Mouse (Mus musculus) neural tube, embryonic 13.5 days (tissue): ENCODE measurements around the gene Itga1. TPM values are rescaled to one million over a fixed set of nuclear protein-coding genes. Genes with fewer than 3 reads are reported as not detected.
A peak's percentile ranks its signal among the peaks of the same experiment; 100 is the strongest.

Source experiments
- ATAC-seq: fragments of 200-750 bp; cut with Nextera tagmentation; 2 replicates; pipeline ENCODE4 v1.8.0; 2017; ENCODE audit warnings: low read depth, mild to moderate bottlenecking, moderate TSS enrichment, moderate library complexity
- H3K27ac ChIP-seq: fragments of 300-500 bp; sonication (generic); replicated peaks from 2 replicates; pipeline ENCODE4 v1.5.1; 2015; ENCODE audit warnings: moderate library complexity, mild to moderate bottlenecking, inconsistent platforms
- H3K27me3 ChIP-seq: fragments of 300-500 bp; sonication (generic); 2 replicates; pipeline ENCODE4 v1.6.1; 2015; ENCODE audit warnings: mild to moderate bottlenecking, inconsistent platforms
- H3K36me3 ChIP-seq: fragments of 300-500 bp; sonication (generic); 2 replicates; pipeline ENCODE4 v1.6.1; 2015; ENCODE audit warnings: mild to moderate bottlenecking, inconsistent platforms
- H3K4me1 ChIP-seq: fragments of 300-500 bp; sonication (generic); replicated peaks from 2 replicates; pipeline ENCODE4 v1.6.1; 2015; ENCODE audit warnings: inconsistent platforms
- H3K4me2 ChIP-seq: fragments of 300-500 bp; sonication (generic); 2 replicates; pipeline ENCODE4 v1.6.1; 2015; ENCODE audit warnings: inconsistent platforms, mild to moderate bottlenecking, moderate library complexity
- H3K4me3 ChIP-seq: fragments of 300-500 bp; sonication (generic); 2 replicates; pipeline ENCODE4 v1.5.1; 2015; ENCODE audit warnings: mild to moderate bottlenecking, inconsistent platforms
- H3K9ac ChIP-seq: fragments of 300-500 bp; sonication (generic); 2 replicates; pipeline ENCODE4 v1.6.1; 2015; ENCODE audit warnings: moderate library complexity, mild to moderate bottlenecking, inconsistent platforms
- H3K9me3 ChIP-seq: fragments of 300-500 bp; sonication (generic); 2 replicates; pipeline ENCODE4 v1.6.1; 2016; ENCODE audit warnings: inconsistent platforms
- WGBS: fragments of 180-500 bp; shearing (Covaris S2); methylation state at CpG from one replicate; pipeline ENCODE4 v1.1.7; 2015; 5-methylcytosine and 5-hydroxymethylcytosine counted together
- polyA plus RNA-seq: library from polyadenylated mRNA; unstranded; fragments of >200 nt; fragmentation: Nextera tagmentation; extraction: Ambion mirVana; gene quantifications from 2 replicates; pipeline ENCODE4 v1.2.1, GENCODE M21; 2015

Gene Itga1
- polyA plus RNA-seq, 1 experiment from 2014 or later, result 8.4 TPM

DNA sequence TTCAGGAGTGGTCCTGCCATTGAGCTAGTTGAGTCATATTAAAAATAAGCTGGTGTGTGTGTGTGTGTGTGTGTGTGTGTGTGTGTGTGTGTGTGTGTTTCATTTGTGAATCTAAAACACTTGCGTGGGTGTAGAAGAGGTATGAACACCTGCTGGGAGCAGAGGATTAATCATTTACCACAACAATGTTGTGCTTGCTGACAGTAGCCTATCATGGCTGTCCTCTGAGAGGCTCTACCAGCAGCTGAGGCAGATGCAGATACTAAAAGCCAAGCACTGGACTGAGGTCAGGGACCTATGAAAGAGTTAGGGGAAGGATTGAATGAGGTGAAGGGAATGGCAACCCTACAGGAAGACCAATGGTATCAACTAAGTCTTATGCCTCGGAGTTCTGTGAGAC, 68.6 kb downstream of the Itga1 start:
- Histone ChIP-seq H3K27ac (no peak overlapping the region), H3K36me3 (no peaks in the 10 kb centered on the region), H3K4me2 (no peak overlapping the region), H3K27me3 (no peaks in the 10 kb centered on the region), H3K9me3 (no peaks in the 10 kb centered on the region), H3K9ac (no peak overlapping the region), H3K4me1 (no peaks in the 10 kb centered on the region), H3K4me3 (no peak overlapping the region)
- no peak for ATAC-seq
- 80% methylated on average over 2 of the region's 2 CpGs for WGBS

DNA sequence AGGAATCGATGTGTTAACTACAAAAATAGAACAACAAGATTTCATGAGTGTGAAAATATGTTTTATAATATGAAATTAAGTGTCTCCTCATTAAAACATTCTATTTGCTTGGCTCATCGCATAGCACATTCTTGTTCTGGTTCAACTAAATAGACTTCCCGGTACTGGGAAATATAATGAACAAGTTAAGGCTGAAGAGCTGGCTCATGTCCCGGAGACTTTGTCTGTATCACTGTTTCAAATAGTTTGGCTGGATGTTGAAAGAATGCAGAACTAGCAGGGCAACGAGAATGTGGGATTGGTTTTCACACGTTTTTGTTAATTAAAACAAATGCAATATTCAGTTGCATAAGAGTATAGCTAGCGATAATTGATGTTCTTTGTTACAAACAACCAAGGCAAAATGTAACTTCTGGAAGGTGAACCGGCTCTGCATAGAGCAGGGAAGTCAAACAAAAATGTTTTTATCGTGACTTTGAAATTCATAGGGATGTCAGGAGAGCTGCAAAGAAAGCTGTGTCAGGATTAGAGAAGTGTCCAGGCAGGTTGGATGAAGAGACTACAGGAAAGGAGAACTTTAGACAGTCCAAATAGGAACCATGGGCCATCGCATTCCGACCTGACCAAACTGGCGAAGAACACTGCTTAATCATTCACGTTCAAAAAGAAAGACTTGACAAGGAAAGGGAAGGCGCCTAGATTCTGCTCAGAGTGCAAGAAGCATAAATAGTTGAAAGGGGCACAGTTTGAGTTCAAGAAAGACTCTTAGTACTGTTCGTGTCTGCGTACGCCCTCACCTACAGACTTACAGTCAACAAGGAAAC, 70.4 kb downstream of the Itga1 start:
- Histone ChIP-seq H3K9me3 (no peaks in the 10 kb centered on the region), H3K4me3 (no peak overlapping the region), H3K9ac (no peak overlapping the region), H3K4me1 (no peaks in the 10 kb centered on the region), H3K27ac (no peak overlapping the region), H3K4me2 (no peak overlapping the region), H3K27me3 (no peaks in the 10 kb centered on the region), H3K36me3 (no peaks in the 10 kb centered on the region)
- whole genome bisulfite sequencing, result 85% methylated on average over 17 of the region's 17 CpGs
- no peak for ATAC-seq

DNA sequence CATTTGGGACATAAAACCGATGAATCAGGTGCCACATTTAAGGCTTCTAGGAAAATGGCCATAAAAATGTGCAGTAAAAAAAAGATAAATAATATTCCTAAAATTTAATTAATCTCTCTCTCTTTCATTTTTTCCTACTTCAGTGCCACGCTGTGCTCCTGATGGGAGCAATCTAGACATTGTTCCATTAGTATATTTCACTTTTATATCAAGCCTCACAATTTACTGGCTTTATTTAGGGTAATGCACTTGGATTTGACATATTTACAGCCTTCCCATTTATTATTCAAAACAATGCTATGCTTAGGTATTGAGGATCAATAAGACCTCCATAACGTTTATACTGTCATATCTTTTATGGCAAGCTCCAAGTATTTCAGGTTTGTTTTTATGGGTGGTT, 76.4 kb downstream of the Itga1 start:
- 56% methylated on average over 3 of the region's 3 CpGs for WGBS
- ATAC-seq, result peak; percentile 67
- Histone ChIP-seq H3K9ac (no peak overlapping the region), H3K27ac (no peak overlapping the region), H3K9me3 (no peaks in the 10 kb centered on the region), H3K36me3 (no peaks in the 10 kb centered on the region), H3K27me3 (no peaks in the 10 kb centered on the region), H3K4me2 (no peak overlapping the region), H3K4me3 (no peak overlapping the region), H3K4me1 (peaks cover 10% of the 10 kb centered on the region)

DNA sequence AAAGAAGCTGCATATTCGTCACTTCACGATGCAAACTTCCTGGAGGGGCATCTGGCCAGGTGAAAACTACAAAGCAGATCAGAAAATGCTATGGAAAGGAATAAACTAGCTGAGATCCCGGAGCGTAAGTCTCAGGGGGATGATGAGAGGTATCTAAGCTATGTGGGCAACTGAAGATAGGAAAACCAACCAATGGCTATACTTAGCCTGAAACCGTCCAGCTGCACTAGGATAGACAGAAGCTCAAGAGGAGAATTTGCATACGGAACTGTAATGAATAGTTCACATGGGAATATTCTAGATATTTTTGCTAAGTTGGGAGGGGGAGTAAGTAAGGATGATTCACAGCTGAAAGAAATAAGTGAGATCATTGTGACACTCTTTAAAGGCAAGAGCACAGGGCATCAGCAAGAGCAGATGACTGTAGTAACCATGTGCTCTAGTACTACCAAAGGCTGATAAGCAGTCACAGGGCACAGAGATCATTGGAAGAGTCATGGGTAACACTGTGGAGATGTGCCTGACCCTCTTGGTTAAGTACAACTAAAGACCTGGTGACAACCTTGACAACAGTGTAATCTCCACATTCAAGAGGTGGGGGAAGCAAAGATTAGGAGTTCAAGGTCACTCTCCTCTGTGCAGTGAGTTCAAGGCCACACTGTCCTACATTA, 79.5 kb downstream of the Itga1 start:
- Histone ChIP-seq H3K36me3 (no peaks in the 10 kb centered on the region), H3K4me3 (no peak overlapping the region), H3K27me3 (no peaks in the 10 kb centered on the region), H3K4me1 (peaks cover 10% of the 10 kb centered on the region), H3K9me3 (no peaks in the 10 kb centered on the region), H3K27ac (no peak overlapping the region), H3K4me2 (no peak overlapping the region), H3K9ac (no peak overlapping the region)
- 84% methylated on average over 6 of the region's 6 CpGs for WGBS
- no peak for ATAC-seq

DNA sequence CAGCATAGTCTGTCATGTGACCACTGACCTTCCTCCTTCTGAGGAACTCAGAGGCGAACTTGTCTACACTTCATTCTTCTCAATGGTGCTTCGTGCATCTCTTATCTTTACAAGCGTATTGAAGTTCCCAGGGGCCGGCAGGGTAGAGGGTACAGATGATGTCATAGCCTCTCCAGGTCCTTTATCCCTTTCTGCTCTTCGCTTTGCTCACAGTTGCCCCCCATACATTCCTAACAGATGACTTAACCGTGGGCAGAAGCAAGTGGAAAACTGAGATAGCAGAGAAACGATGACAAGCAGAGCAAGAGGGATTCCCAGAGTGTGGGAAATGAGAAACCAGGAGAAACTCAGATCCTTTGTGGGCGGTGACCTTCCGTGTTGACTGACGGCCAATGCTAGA, 80.4 kb downstream of the Itga1 start:
- no peaks in the 10 kb centered on the region for H3K27me3 ChIP-seq
- no peak for ATAC-seq
- no peak overlapping the region for H3K27ac ChIP-seq
- 84% methylated on average over 10 of the region's 10 CpGs for WGBS
- H3K9me3 ChIP-seq, result no peaks in the 10 kb centered on the region
- peaks cover 10% of the 10 kb centered on the region for H3K4me1 ChIP-seq
- no peak overlapping the region for H3K9ac ChIP-seq
- H3K4me2 ChIP-seq, result no peak overlapping the region
- H3K36me3 ChIP-seq, result no peaks in the 10 kb centered on the region
- H3K4me3 ChIP-seq, result no peak overlapping the region

DNA sequence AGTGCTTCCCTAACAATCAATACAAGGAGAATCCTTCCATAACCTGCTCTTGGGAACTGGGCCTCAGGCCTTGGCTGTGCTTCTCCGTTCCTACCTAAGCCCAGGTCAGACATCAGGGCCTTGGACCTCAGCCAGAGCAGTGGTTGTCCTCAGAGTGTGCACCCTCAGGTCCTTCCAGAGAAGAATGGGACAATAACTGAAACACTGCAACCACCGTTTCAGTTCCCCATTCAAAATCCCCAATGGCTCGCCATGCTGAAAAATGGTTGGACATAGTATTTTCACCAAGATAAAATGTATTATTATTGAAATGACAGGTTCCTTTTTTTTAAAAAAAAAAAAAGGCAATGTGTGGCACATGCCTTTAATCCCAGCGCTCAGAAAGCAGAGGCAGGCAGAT, 81.0 kb downstream of the Itga1 start:
- Histone ChIP-seq H3K4me3 (no peak overlapping the region), H3K27me3 (no peaks in the 10 kb centered on the region), H3K4me1 (peaks cover 10% of the 10 kb centered on the region), H3K4me2 (no peak overlapping the region), H3K9me3 (no peaks in the 10 kb centered on the region), H3K9ac (no peak overlapping the region), H3K36me3 (no peaks in the 10 kb centered on the region), H3K27ac (no peak overlapping the region)
- ATAC-seq, result no peak
- WGBS, result 89% methylated on average over 4 of the region's 4 CpGs

DNA sequence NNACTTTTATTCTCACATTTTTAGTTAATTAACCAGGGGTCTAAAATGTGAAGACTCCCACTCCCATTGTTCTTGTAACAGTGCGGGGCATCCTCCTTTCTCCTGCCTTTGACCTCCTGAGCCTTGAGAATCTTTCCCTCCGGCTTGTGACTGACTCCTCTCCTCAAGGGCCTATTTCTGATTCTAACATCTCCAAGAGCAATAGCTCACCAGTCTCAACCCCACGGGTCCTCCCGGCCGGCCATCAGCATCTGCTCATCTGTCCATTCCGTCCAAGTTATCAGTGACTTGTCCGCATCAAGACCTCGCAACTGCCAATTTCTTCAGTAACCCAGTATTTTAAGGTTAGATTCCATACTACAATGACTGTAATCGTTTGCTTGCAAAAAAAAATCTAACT, 84.2 kb downstream of the Itga1 start:
- no peak overlapping the region for H3K4me3 ChIP-seq
- 88% methylated on average over 9 of the region's 9 CpGs for WGBS
- no peak for ATAC-seq

DNA sequence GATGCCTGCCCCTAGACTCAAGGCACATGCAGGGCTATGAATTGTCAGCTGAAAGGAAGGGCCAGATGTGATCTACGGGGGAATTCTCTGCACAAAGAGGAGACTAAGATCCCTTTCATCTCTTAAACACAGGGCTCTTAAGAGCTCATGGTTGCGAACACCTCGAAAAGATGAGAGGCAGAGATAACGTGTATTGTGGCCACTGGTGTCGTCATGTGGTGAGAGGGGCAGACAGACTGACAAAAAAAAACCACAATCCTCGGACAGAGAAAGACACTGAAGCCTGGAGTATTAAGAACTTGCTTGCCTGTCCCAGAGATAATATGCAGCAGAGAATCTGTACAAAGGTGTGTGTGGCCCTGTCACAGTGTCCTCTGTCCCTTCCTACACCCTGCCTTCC, 90.2 kb downstream of the Itga1 start:
- H3K4me2 ChIP-seq, result no peak overlapping the region
- H3K4me3 ChIP-seq, result no peak overlapping the region
- no peaks in the 10 kb centered on the region for H3K27me3 ChIP-seq
- peaks cover 4% of the 10 kb centered on the region; the same call in 1 of the 2 replicates for H3K4me1 ChIP-seq
- H3K9ac ChIP-seq, result no peak overlapping the region
- ATAC-seq, result no peak
- H3K27ac ChIP-seq, result no peak overlapping the region
- H3K9me3 ChIP-seq, result no peaks in the 10 kb centered on the region
- WGBS, result 61% methylated on average over 6 of the region's 6 CpGs
- H3K36me3 ChIP-seq, result no peaks in the 10 kb centered on the region

More for the DNA sequence above, 84.2 kb downstream of the Itga1 start:
- H3K9ac ChIP-seq, result no peak overlapping the region
- H3K27me3 ChIP-seq, result no peaks in the 10 kb centered on the region
- H3K9me3 ChIP-seq, result no peaks in the 10 kb centered on the region
- H3K4me2 ChIP-seq, result no peak overlapping the region
- H3K36me3 ChIP-seq, result no peaks in the 10 kb centered on the region
- H3K4me1 ChIP-seq, result no peaks in the 10 kb centered on the region
- H3K27ac ChIP-seq, result no peak overlapping the region

DNA sequence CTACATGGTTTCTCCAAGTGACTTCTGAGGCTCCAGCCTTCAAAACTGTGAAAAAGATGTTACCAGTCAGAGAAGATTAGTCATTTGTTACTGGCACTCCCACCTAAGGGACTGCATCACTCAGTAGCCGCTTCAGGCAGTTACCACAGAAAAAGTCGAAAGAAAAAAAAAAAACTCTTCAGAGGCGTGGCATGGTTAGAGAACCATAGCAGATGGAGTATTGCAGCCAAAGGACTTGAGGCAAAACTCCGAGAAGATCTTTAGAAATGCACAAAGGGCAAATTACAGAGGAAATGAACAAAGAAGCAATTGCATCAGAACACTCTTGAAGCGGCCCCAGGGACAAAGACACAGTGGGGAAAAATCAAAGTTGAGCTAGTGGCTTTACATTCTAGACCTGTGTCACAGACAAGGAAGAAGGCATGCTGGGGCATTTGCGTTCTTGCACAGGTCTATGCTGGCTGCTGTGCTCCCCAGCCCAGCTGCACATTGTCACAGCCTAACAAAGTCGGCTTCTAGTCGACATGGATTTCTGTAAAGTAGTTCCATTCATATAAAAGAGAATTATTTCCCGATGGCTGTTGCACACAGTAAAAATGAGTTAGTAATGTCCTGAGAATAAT, 95.4 kb downstream of the Itga1 start:
- no peak overlapping the region for H3K4me3 ChIP-seq
- no peaks in the 10 kb centered on the region for H3K36me3 ChIP-seq
- no peak overlapping the region for H3K9ac ChIP-seq
- H3K27ac ChIP-seq, result no peak overlapping the region
- no peak for ATAC-seq
- H3K27me3 ChIP-seq, result no peaks in the 10 kb centered on the region
- 30% methylated on average over 9 of the region's 9 CpGs for WGBS
- no peak overlapping the region for H3K4me2 ChIP-seq
- no peaks in the 10 kb centered on the region for H3K9me3 ChIP-seq
- H3K4me1 ChIP-seq, result peaks cover 11% of the 10 kb centered on the region; the same call in 1 of the 2 replicates

DNA sequence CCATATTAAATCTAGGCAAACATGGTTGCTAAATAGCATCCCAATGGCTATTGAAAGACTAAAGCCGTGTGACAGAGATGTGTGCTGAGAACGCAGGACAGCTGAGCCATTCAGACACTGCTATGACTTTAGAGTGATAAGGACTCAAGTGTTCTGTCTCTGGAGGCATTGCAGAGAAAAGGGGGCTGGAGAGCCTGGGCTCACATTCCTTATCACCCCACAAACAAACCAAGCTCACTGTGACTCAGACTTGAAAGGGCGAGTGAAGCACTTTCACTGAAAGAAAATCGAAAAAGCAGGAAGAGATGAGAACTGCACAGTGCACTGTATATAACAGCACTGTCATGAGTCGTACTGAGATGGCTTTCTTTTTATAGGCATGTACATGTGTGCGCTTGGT, 96.4 kb downstream of the Itga1 start:
- Histone ChIP-seq H3K36me3 (no peaks in the 10 kb centered on the region), H3K27me3 (no peaks in the 10 kb centered on the region), H3K4me1 (peaks cover 11% of the 10 kb centered on the region; the same call in 1 of the 2 replicates), H3K9ac (no peak overlapping the region), H3K27ac (no peak overlapping the region), H3K9me3 (no peaks in the 10 kb centered on the region), H3K4me2 (no peak overlapping the region), H3K4me3 (no peak overlapping the region)
- ATAC-seq, result no peak
- WGBS, result 81% methylated on average over 6 of the region's 6 CpGs

DNA sequence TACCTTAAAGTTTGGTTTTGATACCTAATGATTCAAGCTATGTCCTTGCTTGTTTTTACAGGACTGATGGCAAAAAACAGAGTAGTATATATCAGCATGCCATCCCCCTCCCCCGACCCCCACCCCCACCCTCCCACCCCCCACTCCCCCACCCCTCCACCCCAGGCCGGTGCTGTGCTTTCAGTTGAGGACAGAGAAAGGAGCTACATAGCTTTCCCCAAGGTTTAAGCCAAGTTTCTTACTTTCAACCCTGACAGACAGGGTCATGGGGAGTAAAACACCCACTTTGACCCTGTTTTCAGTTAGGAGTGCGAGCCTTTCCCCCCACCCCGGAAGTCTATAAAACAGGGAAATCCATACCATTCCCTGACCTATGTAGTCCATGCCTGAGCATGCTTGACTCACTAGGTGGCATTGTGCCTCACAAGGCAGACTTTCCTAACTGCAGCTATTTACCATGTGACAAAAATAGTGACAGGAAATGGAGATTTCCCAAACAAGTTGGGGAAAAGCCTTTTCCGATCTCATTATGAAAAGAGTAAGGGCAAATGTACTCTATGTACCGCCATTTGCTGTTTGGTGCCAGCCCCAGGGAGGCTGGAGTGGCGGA, 98.2 kb downstream of the Itga1 start:
- Histone ChIP-seq H3K4me1 (peaks cover 11% of the 10 kb centered on the region; the same call in 1 of the 2 replicates), H3K36me3 (no peaks in the 10 kb centered on the region), H3K4me3 (no peak overlapping the region), H3K4me2 (no peak overlapping the region), H3K9me3 (no peaks in the 10 kb centered on the region), H3K27me3 (no peaks in the 10 kb centered on the region), H3K9ac (no peak overlapping the region), H3K27ac (no peak overlapping the region)
- WGBS, result 51% methylated on average over 7 of the region's 7 CpGs
- ATAC-seq, result no peak

DNA sequence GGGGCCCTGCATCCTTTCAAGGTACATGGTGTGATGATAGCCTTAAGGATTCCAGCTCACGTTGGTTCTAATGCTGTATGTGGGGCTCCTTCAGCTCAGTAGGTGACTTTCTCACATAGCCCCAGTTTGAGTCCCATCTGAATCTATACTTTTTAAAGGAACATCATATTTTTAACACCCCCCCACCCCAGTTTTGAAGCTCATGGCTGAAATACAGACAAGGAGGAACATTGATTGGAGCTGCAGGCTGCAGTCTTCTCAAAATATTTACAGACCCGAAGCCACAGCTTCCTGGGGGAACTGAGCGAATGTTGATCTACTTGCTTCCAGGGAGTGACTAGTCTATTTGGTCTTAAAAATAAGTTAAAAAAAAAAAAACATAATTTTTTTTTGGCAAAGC, 98.9 kb downstream of the Itga1 start:
- peaks cover 9% of the 10 kb centered on the region; the same call in 1 of the 2 replicates for H3K4me1 ChIP-seq
- no peaks in the 10 kb centered on the region for H3K9me3 ChIP-seq
- WGBS, result 81% methylated on average over 3 of the region's 3 CpGs

More for the DNA sequence above, 98.9 kb downstream of the Itga1 start:
- Histone ChIP-seq H3K27ac (no peak overlapping the region), H3K36me3 (no peaks in the 10 kb centered on the region), H3K9ac (no peak overlapping the region), H3K4me2 (no peak overlapping the region), H3K27me3 (no peaks in the 10 kb centered on the region), H3K4me3 (no peak overlapping the region)
- no peak for ATAC-seq
